Mouse (Mus musculus) limb, embryonic 15.5 days (tissue): ENCODE measurements around the gene Magi2. TPM values are rescaled to one million over a fixed set of nuclear protein-coding genes. Genes with fewer than 3 reads are reported as not detected.

Experiments used
- ATAC-seq: fragments of 200-750 bp; cut with Nextera tagmentation; 2 replicates; pipeline ENCODE4 v1.8.0; 2017; ENCODE audit warnings: low read depth, moderate TSS enrichment; ENCODE audit not compliant: insufficient number of reproducible peaks, low FRiP score, low TSS enrichment
- H3K27ac ChIP-seq: fragments of 300-500 bp; sonication (generic); 2 replicates; pipeline ENCODE4 v1.5.1; 2015; ENCODE audit warnings: moderate library complexity, mild to moderate bottlenecking, inconsistent platforms
- H3K27me3 ChIP-seq: fragments of 300-500 bp; sonication (generic); 2 replicates; pipeline ENCODE4 v1.6.1; 2015; ENCODE audit warnings: inconsistent platforms
- H3K36me3 ChIP-seq: fragments of 300-500 bp; sonication (generic); 2 replicates; pipeline ENCODE4 v1.6.1; 2015; ENCODE audit warnings: inconsistent platforms
- H3K4me1 ChIP-seq: fragments of 300-500 bp; sonication (generic); 2 replicates; pipeline ENCODE4 v1.6.1; 2015; ENCODE audit warnings: inconsistent platforms
- H3K4me2 ChIP-seq: fragments of 300-500 bp; sonication (generic); 2 replicates; pipeline ENCODE4 v1.6.1; 2015; ENCODE audit warnings: mild to moderate bottlenecking, inconsistent platforms
- H3K4me3 ChIP-seq: fragments of 300-500 bp; sonication (generic); 2 replicates; pipeline ENCODE4 v1.5.1; 2015; ENCODE audit warnings: mild to moderate bottlenecking, inconsistent platforms
- H3K9ac ChIP-seq: fragments of 300-500 bp; sonication (generic); 2 replicates; pipeline ENCODE4 v1.6.1; 2015; ENCODE audit warnings: inconsistent platforms
- H3K9me3 ChIP-seq: fragments of 300-500 bp; sonication (generic); 2 replicates; pipeline ENCODE4 v1.6.1; 2016; ENCODE audit warnings: inconsistent platforms
- WGBS: fragments of 180-500 bp; shearing (Covaris S2); methylation state at CpG from one replicate; pipeline ENCODE4 v1.1.7; 2015; 5-methylcytosine and 5-hydroxymethylcytosine counted together
- polyA plus RNA-seq: library from polyadenylated mRNA; unstranded; fragments of >200 nt; fragmentation: Nextera tagmentation; extraction: Ambion mirVana; gene quantifications from 2 replicates; pipeline ENCODE4 v1.2.1, GENCODE M21; 2015

Gene Magi2
- polyA plus RNA-seq, 1 experiment from 2014 or later: 5.3 TPM

- H3K4me1 ChIP-seq: no peaks in the 10 kb centered on the region
- H3K27ac ChIP-seq: no peak overlapping the region
- no peak overlapping the region for H3K9ac ChIP-seq
- no peaks in the 10 kb centered on the region for H3K9me3 ChIP-seq
- no peak for ATAC-seq
- H3K4me3 ChIP-seq: no peak overlapping the region
- H3K4me2 ChIP-seq: no peak overlapping the region
- no peaks in the 10 kb centered on the region for H3K36me3 ChIP-seq
- H3K27me3 ChIP-seq: peaks cover 5% of the 10 kb centered on the region; the same call in 1 of the 2 replicates
- 70% methylated on average over 5 of the region's 5 CpGs for WGBS
These were observed 1410.6 kb downstream of the Magi2 start for GRCm38 (mm10) chr5:20637300-20637989.

- no peak overlapping the region for H3K4me2 ChIP-seq
- no peak for ATAC-seq
- H3K9ac ChIP-seq: no peak overlapping the region
- WGBS: 64% methylated on average over 7 of the region's 7 CpGs
- H3K27me3 ChIP-seq: peaks cover 5% of the 10 kb centered on the region; the same call in 1 of the 2 replicates
- H3K27ac ChIP-seq: no peak overlapping the region
- H3K9me3 ChIP-seq: no peaks in the 10 kb centered on the region
- H3K36me3 ChIP-seq: no peaks in the 10 kb centered on the region
- H3K4me1 ChIP-seq: no peaks in the 10 kb centered on the region
- H3K4me3 ChIP-seq: no peak overlapping the region
These were observed 1415.4 kb downstream of the Magi2 start for GRCm38 (mm10) chr5:20642196-20642595.

GRCm38 (mm10) chr5:20643741-20644140, 1416.9 kb downstream of the Magi2 start:
- H3K9me3 ChIP-seq: no peaks in the 10 kb centered on the region
- H3K9ac ChIP-seq: no peak overlapping the region
- ATAC-seq: no peak
- no peak overlapping the region for H3K4me3 ChIP-seq
- H3K4me1 ChIP-seq: no peaks in the 10 kb centered on the region
- no peaks in the 10 kb centered on the region for H3K36me3 ChIP-seq
- WGBS: 91% methylated on average over 1 of the region's 1 CpGs
- H3K4me2 ChIP-seq: no peak overlapping the region
- peaks cover 5% of the 10 kb centered on the region; the same call in 1 of the 2 replicates for H3K27me3 ChIP-seq
- no peak overlapping the region for H3K27ac ChIP-seq

DNA sequence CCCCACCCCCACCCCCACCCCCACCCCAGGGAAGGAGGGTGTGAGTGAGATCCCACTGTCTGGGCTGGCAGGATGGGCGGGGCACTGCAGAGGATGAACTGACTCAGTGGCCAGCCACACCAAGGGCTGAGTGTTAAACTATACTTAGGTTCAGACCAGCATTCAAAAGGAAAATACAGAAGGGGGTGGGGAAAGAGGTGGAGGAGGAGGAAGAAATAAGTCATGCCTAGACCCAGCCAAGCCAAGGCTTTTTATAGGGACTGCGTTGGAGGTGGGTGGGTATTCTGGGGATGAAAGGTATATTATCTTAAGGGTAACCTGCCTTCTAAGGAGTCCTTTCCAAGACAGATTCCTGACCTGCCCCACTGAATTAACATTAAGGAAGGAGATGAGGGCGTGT, 1420.1 kb downstream of the Magi2 start:
- Histone ChIP-seq H3K4me1 (no peaks in the 10 kb centered on the region), H3K4me3 (no peak overlapping the region), H3K27me3 (no peaks in the 10 kb centered on the region), H3K9ac (no peak overlapping the region), H3K27ac (no peak overlapping the region), H3K4me2 (no peak overlapping the region), H3K9me3 (no peaks in the 10 kb centered on the region), H3K36me3 (no peaks in the 10 kb centered on the region)
- ATAC-seq: no peak
- 86% methylated on average over 3 of the region's 3 CpGs for WGBS

DNA sequence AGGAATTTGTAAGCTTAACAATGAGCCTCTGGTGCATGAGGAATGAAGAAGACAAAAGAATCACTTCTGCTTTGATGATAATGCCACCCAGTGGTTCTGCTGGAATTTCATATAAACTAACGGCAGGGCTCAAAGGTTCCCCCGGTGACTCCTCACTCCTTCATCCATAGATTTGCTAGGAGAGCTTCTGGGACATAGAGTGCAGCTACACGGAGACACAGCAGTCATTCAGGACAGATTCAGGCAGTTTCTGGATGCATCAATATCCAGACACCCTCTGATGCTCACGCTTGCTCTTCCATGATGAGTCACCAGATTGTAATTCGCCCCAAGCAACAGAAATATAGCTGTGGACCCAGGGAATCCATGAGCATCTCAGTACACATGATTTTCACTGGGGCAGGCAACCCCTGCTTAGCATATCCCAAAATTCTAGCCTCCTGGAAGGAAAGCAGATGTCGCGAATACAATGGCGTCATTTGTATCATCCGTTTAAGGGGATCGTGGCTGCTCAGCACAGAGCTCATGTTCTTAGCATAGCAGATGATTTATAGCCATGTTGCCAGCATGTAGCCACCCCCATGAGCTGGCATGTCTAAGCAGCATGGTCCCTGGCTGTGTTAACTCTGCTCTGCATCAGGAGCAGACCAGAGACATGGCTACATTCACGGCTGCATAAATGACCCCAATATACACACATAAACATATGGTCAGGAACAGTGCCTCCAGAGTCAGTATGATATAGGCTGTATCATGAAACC, 1426.8 kb downstream of the Magi2 start:
- no peaks in the 10 kb centered on the region for H3K36me3 ChIP-seq
- no peak overlapping the region for H3K4me2 ChIP-seq
- H3K9me3 ChIP-seq: no peaks in the 10 kb centered on the region
- no peak overlapping the region for H3K9ac ChIP-seq
- no peak for ATAC-seq
- WGBS: 70% methylated on average over 11 of the region's 11 CpGs
- no peak overlapping the region for H3K4me3 ChIP-seq
- no peaks in the 10 kb centered on the region for H3K27me3 ChIP-seq
- no peak overlapping the region for H3K27ac ChIP-seq
- no peaks in the 10 kb centered on the region for H3K4me1 ChIP-seq

DNA sequence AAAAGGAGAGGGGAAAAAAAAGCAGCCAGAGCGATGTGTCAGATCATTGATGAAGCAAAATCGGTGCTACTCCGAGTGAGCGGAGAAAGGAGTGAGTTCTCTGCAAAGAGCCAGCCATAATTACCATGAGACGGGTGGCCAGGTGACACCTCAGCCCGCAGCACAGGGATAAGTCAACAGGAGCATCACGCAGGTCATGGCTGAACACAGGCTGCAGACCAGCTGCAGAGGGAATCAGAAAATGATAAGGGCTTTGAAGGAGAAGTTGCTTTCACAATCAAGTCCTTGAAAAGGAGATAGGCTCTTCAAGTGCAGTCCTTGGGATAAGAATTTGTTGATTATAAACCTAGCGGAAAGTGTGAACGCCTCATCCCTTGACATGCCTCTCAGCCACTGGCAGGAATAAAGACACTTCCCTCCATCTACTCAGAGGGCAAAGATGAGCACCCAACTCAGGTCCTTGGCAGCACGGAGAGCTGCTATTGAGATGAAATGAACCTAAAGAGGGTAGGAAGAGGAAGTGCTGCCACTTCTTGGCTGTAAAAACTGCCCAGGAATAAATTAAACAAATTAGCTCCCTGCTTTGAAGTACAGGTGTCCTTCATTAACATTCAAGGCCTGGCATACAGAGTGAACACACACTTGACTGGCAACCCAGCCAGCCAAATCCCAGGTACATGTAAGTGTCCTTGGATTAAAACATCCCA, 1428.1 kb downstream of the Magi2 start:
- H3K4me3 ChIP-seq: no peak overlapping the region
- no peaks in the 10 kb centered on the region for H3K27me3 ChIP-seq
- no peak overlapping the region for H3K9ac ChIP-seq
- WGBS: 67% methylated on average over 10 of the region's 10 CpGs
- no peak for ATAC-seq
- no peaks in the 10 kb centered on the region for H3K36me3 ChIP-seq
- H3K4me2 ChIP-seq: no peak overlapping the region
- no peaks in the 10 kb centered on the region for H3K9me3 ChIP-seq
- H3K27ac ChIP-seq: no peak overlapping the region
- H3K4me1 ChIP-seq: no peaks in the 10 kb centered on the region

DNA sequence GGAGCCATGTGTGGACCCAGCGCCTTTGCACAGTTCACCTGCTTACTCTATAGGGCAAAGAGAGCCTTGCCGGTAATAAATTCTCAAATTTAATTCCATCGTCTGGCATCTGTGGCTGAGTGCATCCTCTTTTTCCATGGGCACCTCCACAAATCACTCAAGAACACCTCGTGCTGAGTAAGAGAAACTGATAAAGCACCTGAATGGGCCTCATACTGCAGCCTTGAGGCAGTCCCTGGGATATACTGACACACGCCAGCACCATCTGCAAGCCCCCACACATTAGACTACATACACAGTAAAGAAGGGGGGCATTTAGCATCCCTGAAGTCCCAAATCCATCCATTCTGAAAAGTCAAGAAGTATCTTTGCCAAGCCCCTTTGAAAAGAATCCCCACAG, 1430.2 kb downstream of the Magi2 start:
- no peaks in the 10 kb centered on the region for H3K27me3 ChIP-seq
- no peak overlapping the region for H3K27ac ChIP-seq
- no peaks in the 10 kb centered on the region for H3K9me3 ChIP-seq
- WGBS: 89% methylated on average over 5 of the region's 5 CpGs
- H3K4me2 ChIP-seq: no peak overlapping the region
- no peaks in the 10 kb centered on the region for H3K4me1 ChIP-seq
- H3K36me3 ChIP-seq: no peaks in the 10 kb centered on the region
- no peak overlapping the region for H3K4me3 ChIP-seq
- H3K9ac ChIP-seq: no peak overlapping the region
- no peak for ATAC-seq

DNA sequence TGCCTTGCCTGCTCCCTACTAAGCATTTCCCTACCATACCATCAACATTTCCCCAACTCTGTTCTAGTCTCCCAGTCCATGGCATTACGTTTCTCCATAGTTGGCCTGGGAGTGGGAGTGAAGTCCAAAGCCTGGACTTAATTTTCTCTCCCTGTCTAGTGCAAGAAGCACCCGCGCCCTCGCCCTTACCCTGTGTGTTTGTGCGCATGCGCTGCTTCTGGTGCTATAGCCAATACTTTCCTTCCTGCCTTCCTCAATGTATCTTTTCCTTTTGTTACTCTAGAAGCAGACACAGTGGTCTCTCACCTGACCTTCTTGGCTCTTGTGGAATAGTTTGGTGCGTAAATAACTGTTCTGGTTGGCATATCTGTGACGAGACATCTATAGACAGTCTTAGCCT, 1440.8 kb downstream of the Magi2 start:
- 93% methylated on average over 8 of the region's 8 CpGs for WGBS
- Histone ChIP-seq H3K9me3 (no peaks in the 10 kb centered on the region), H3K27me3 (no peaks in the 10 kb centered on the region), H3K4me3 (no peak overlapping the region), H3K4me2 (no peak overlapping the region), H3K4me1 (no peaks in the 10 kb centered on the region), H3K9ac (no peak overlapping the region), H3K27ac (no peak overlapping the region), H3K36me3 (no peaks in the 10 kb centered on the region)
- ATAC-seq: no peak

GRCm38 (mm10) chr5:20668736-20669355, 1442.0 kb downstream of the Magi2 start:
- no peak for ATAC-seq
- Histone ChIP-seq H3K27ac (no peak overlapping the region), H3K4me1 (no peaks in the 10 kb centered on the region), H3K4me2 (no peak overlapping the region), H3K4me3 (no peak overlapping the region), H3K36me3 (no peaks in the 10 kb centered on the region), H3K27me3 (no peaks in the 10 kb centered on the region), H3K9ac (no peak overlapping the region), H3K9me3 (no peaks in the 10 kb centered on the region)
- 85% methylated on average over 10 of the region's 10 CpGs for WGBS

DNA sequence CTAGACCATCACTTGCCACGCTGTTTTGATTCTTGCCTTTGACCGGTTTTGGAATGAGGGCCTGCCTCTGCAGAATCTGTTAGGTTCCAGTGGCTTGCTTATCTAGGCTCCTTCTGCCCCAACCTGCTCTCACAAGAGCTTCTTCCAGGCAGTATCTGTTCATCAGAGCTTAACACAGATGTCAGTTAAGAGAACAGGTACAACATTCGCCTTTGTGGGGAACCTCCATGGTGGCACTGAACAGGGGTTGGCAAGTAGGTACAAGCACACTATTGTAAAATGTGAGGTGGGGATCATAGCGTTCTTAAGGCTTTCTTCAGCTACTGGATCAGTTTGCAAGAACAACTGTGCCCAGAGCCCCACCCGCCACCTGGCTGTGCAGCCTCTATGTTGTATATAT, 1442.6 kb downstream of the Magi2 start:
- H3K4me3 ChIP-seq: no peak overlapping the region

GRCm38 (mm10) chr5:20671826-20672225, 1445.0 kb downstream of the Magi2 start:
- no peaks in the 10 kb centered on the region for H3K36me3 ChIP-seq
- ATAC-seq: no peak
- H3K9ac ChIP-seq: no peak overlapping the region
- H3K9me3 ChIP-seq: no peaks in the 10 kb centered on the region
- H3K4me3 ChIP-seq: no peak overlapping the region
- H3K27ac ChIP-seq: no peak overlapping the region
- H3K27me3 ChIP-seq: no peaks in the 10 kb centered on the region
- WGBS: 35% methylated on average over 1 of the region's 1 CpGs
- no peaks in the 10 kb centered on the region for H3K4me1 ChIP-seq
- H3K4me2 ChIP-seq: no peak overlapping the region

More for the DNA sequence above, 1442.6 kb downstream of the Magi2 start:
- Histone ChIP-seq H3K9me3 (no peaks in the 10 kb centered on the region), H3K36me3 (no peaks in the 10 kb centered on the region), H3K9ac (no peak overlapping the region), H3K27me3 (no peaks in the 10 kb centered on the region), H3K27ac (no peak overlapping the region), H3K4me2 (no peak overlapping the region), H3K4me1 (no peaks in the 10 kb centered on the region)
- no peak for ATAC-seq
- WGBS: 84% methylated on average over 5 of the region's 5 CpGs

- Histone ChIP-seq H3K4me2 (no peak overlapping the region), H3K4me3 (no peak overlapping the region), H3K9ac (no peak overlapping the region), H3K9me3 (no peaks in the 10 kb centered on the region), H3K27ac (no peak overlapping the region), H3K27me3 (no peaks in the 10 kb centered on the region), H3K4me1 (no peaks in the 10 kb centered on the region), H3K36me3 (no peaks in the 10 kb centered on the region)
- no peak for ATAC-seq
- 53% methylated on average over 8 of the region's 8 CpGs for WGBS
These were observed 1447.7 kb downstream of the Magi2 start for GRCm38 (mm10) chr5:20674523-20674922.
